Mouse (Mus musculus) liver, adult 2 months (tissue): ENCODE results near the gene Krtcap2. TPM values are rescaled to one million over a fixed set of nuclear protein-coding genes. Genes with fewer than 3 reads are reported as not detected.
A peak's percentile ranks its signal among the peaks of the same experiment; 100 is the strongest.

Experiments
- DNase-seq: peaks from one replicate; pipeline ENCODE4 v3.0.0-alpha.2; 2011; ENCODE audit warnings: low read depth, low spot score; ENCODE audit errors: extremely low read depth
- H3K27ac ChIP-seq: fragments of 200-500 bp; replicated peaks from 2 replicates; pipeline ENCODE4 v1.5.1; 2012; ENCODE audit warnings: low read depth, mild to moderate bottlenecking, control low read depth, inconsistent platforms, low read length; ENCODE audit not compliant: insufficient read depth
- H3K27me3 ChIP-seq: fragments of 200-500 bp; 2 replicates; pipeline ENCODE4 v1.6.1; 2012; ENCODE audit warnings: mild to moderate bottlenecking, moderate library complexity, low read length, inconsistent platforms; ENCODE audit not compliant: control insufficient read depth, insufficient read depth
- H3K36me3 ChIP-seq: fragments of 200-500 bp; 2 replicates; pipeline ENCODE4 v1.6.1; 2012; ENCODE audit warnings: low read length, inconsistent platforms; ENCODE audit not compliant: control insufficient read depth, insufficient read depth
- H3K4me1 ChIP-seq: fragments of 200-500 bp; 2 replicates; pipeline ENCODE4 v1.6.1; 2011; ENCODE audit warnings: low read length; ENCODE audit not compliant: control insufficient read depth, insufficient read depth
- H3K4me3 ChIP-seq: fragments of 200-500 bp; 2 replicates; pipeline ENCODE4 v1.5.1; 2011; ENCODE audit warnings: low read depth, mild to moderate bottlenecking, control low read depth, low read length, moderate library complexity; ENCODE audit not compliant: insufficient read depth
- H3K79me2 ChIP-seq: fragments of 200-500 bp; 2 replicates; pipeline ENCODE4 v1.6.1; 2012; ENCODE audit warnings: inconsistent platforms, mild to moderate bottlenecking, low read length, moderate library complexity; ENCODE audit not compliant: control insufficient read depth, insufficient read depth
- H3K9ac ChIP-seq: fragments of 200-500 bp; 2 replicates; pipeline ENCODE4 v1.6.1; 2012; ENCODE audit warnings: low read depth, mild to moderate bottlenecking, control low read depth, inconsistent platforms, low read length
- CTCF ChIP-seq: fragments of 200-500 bp; IDR thresholded peaks from 2 replicates; pipeline ENCODE4 v1.5.1; 2011; ENCODE audit warnings: low read depth, low read length, control low read depth
- POLR2A ChIP-seq: fragments of 200-500 bp; IDR thresholded peaks from 2 replicates; pipeline ENCODE4 v1.6.1; 2011; ENCODE audit warnings: low read length, control low read depth; ENCODE audit not compliant: insufficient read depth; ENCODE audit errors: extremely low read depth
- WGBS: fragments of 180-500 bp; shearing (Covaris S2); methylation state at CpG from one replicate; pipeline ENCODE4 v1.1.7; 2018; 5-methylcytosine and 5-hydroxymethylcytosine counted together
- polyA plus RNA-seq: library from polyadenylated mRNA; depleted of rRNA; stranded (reverse); fragments of >200 nt; gene quantifications from 2 replicates; pipeline ENCODE4 v1.2.3, GENCODE M21; 2012
- total RNA-seq: library from RNA; depleted of rRNA; stranded (reverse); fragments of >200 nt; gene quantifications from 2 replicates; pipeline ENCODE4 v1.2.3, GENCODE M21; 2014

The Krtcap2 gene
- total and polyA plus RNA-seq, 2 experiments, result 45.1 to 197 TPM

DNA sequence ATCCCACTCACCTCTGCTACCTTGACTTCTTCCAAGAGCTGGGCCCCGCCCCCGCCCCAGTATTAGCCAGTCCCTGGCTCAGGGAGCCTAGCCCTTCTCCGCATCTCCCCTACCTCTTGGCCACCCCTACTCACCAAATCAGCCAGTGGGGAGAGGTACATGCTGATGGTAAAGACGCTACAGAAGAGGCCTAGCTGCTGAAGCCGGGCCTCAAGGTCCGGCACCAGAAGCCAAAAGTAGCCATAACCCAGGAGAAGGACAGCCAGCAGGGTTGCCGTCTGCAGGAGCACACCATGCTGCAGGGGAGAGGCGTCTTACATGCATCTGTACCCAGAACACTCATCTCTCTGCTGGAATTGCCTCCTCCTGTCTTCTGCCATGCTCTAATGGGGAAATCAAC, 23.1 kb downstream of the Krtcap2 start:
- H3K9ac ChIP-seq, result no peak overlapping the region
- H3K4me3 ChIP-seq, result no peak overlapping the region

DNA sequence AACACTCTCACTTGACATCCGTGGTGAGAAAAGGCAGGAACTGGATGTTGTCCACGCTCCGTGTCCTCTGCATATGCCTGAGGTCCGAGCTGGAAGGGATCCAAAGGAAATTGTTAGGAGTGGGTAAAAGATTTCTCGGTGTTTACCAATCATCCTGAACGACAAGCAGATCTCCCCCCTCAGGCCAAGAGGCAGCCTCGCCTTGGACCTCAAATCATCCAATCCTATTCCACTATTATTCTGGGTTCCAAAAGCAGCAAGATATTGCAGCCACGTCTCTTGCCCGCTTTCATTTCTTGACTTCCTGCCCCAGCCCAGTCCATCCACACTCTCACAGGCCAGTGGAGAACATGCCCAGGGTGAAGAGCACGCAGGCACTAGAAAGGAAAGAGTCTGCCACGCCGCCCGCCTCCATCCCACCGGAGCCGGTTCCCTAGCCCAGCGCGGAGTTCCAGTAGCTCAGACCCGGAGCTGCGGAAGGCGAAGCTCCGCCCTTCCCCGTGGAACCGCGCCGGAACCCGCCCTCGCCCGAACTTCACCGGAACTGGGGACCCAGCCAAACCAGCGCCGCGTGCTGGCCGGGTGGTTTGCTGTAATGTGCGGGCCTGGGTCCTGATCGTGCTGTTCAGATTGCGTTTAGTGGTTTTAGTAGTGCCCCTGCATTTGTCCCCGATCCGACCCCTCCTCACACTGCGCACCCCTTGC, 24.4 kb downstream of the Krtcap2 start, which contains the start of gene Slc50a1:
Slc50a1 (minus strand) TSS at position 520 of the 705 bp plus-strand sequence.
- WGBS, result 2% methylated on average over 39 of the region's 39 CpGs
- Histone ChIP-seq H3K36me3 (peaks cover 23% of the 10 kb centered on the region), H3K27ac (peak within 1 kb of the TSS; percentile 60), H3K9ac (peak within 1 kb of the TSS; percentile 72), H3K27me3 (no peaks in the 10 kb centered on the region), H3K79me2 (peaks cover 8% of the 10 kb centered on the region; the same call in 1 of the 2 replicates), H3K4me1 (peaks cover 23% of the 10 kb centered on the region), H3K4me3 (peak within 1 kb of the TSS; percentile 69)
- TF ChIP-seq CTCF, result peak; percentile 57
- TF ChIP-seq POLR2A, result peak; percentile 63; the same call in 1 of the 2 replicates
- DNase-seq, result peak; percentile 67

More for the DNA sequence above, 23.1 kb downstream of the Krtcap2 start:
- DNase-seq, result no peak
- Histone ChIP-seq H3K36me3 (peaks cover 18% of the 10 kb centered on the region), H3K4me1 (peaks cover 19% of the 10 kb centered on the region), H3K79me2 (peaks cover 4% of the 10 kb centered on the region; the same call in 1 of the 2 replicates), H3K27me3 (no peaks in the 10 kb centered on the region), H3K27ac (no peak overlapping the region)
- 89% methylated on average over 8 of the region's 8 CpGs for WGBS
- no peak for TF ChIP-seq POLR2A
- TF ChIP-seq CTCF, result no peak

- 25% methylated on average over 6 of the region's 6 CpGs for WGBS
- peak overlapping the region; percentile 21; the same call in 1 of the 2 replicates for H3K9ac ChIP-seq
- no peak overlapping the region for H3K4me3 ChIP-seq
- peak; percentile 65 for DNase-seq
- H3K27me3 ChIP-seq, result no peaks in the 10 kb centered on the region
- no peak for TF ChIP-seq CTCF
- TF ChIP-seq POLR2A, result no peak
- H3K27ac ChIP-seq, result peak overlapping the region; percentile 22
- H3K36me3 ChIP-seq, result peaks cover 29% of the 10 kb centered on the region
- H3K4me1 ChIP-seq, result peaks cover 29% of the 10 kb centered on the region
- H3K79me2 ChIP-seq, result peaks cover 9% of the 10 kb centered on the region; the same call in 1 of the 2 replicates
Measured at GRCm38 (mm10) chr3:89270891-89271290, 25.1 kb downstream of the Krtcap2 start.

DNA sequence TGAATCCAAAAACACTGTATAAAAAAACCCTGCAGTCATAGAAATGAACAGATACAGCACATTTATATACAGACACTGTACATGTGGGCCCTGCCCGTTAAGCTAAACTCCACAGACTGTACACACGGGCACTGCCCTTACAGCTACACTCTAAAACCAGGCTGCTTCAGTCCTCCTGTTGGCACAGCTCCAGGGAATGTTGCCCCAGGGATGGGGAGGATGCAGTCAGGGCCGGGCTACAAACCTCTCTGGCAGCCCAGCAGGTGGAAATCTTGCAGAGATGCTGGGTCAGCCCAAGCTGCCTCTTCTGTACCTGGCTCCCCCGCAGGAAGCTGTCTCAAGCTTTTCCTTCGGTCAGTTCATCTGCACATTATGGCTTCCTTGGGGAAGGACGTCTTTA, 26.0 kb downstream of the Krtcap2 start:
- H3K36me3 ChIP-seq, result peaks cover 33% of the 10 kb centered on the region
- H3K27ac ChIP-seq, result no peak overlapping the region
- DNase-seq, result peak; percentile 62
- WGBS, result 35% methylated on average over 6 of the region's 6 CpGs
- TF ChIP-seq CTCF, result no peak
- TF ChIP-seq POLR2A, result no peak
- H3K27me3 ChIP-seq, result no peaks in the 10 kb centered on the region
- H3K9ac ChIP-seq, result no peak overlapping the region
- peaks cover 10% of the 10 kb centered on the region; the same call in 1 of the 2 replicates for H3K79me2 ChIP-seq
- H3K4me3 ChIP-seq, result no peak overlapping the region
- H3K4me1 ChIP-seq, result peaks cover 33% of the 10 kb centered on the region

GRCm38 (mm10) chr3:89276061-89276460, 30.3 kb downstream of the Krtcap2 start:
- H3K9ac ChIP-seq, result peak overlapping the region; percentile 36
- H3K79me2 ChIP-seq, result peaks cover 33% of the 10 kb centered on the region; the same call in 1 of the 2 replicates
- no peaks in the 10 kb centered on the region for H3K27me3 ChIP-seq
- peaks cover 33% of the 10 kb centered on the region for H3K36me3 ChIP-seq
- DNase-seq, result peak; percentile 58
- TF ChIP-seq CTCF, result no peak
- TF ChIP-seq POLR2A, result no peak
- peak overlapping the region; percentile 66 for H3K27ac ChIP-seq
- H3K4me3 ChIP-seq, result no peak overlapping the region
- 43% methylated on average over 13 of the region's 13 CpGs for WGBS
- H3K4me1 ChIP-seq, result peaks cover 24% of the 10 kb centered on the region

GRCm38 (mm10) chr3:89277281-89278021, 31.7 kb downstream of the Krtcap2 start:
- DNase-seq, result no peak
- Histone ChIP-seq H3K4me1 (peaks cover 28% of the 10 kb centered on the region), H3K27ac (peak overlapping the region; percentile 92), H3K79me2 (peaks cover 33% of the 10 kb centered on the region; the same call in 1 of the 2 replicates), H3K9ac (peak overlapping the region; percentile 84), H3K27me3 (no peaks in the 10 kb centered on the region), H3K36me3 (peaks cover 25% of the 10 kb centered on the region), H3K4me3 (peak overlapping the region; percentile 86)
- TF ChIP-seq CTCF, result no peak
- no peak for TF ChIP-seq POLR2A
- 10% methylated on average over 14 of the region's 14 CpGs for WGBS
